11 mouse cellular contexts compared by ENCODE assay signal in genomic region chr13:47764802-47765597, GRCm38 (mm10).
DNase-seq lines count a peak whose midpoint lies in the region.
"Had no signal": no experiment of that assay in that cellular context is flagged by ENCODE, and none has a peak within 500 bp of the region (broad histone marks: within the 10 kb centered on the region; RNA-seq: fewer than 3 reads in every experiment).

No protein-coding gene starts in this region.

- peak; percentile 64 for DNase-seq in heart, adult 11 months
- DNase-seq in heart, postnatal 25 days (ENCODE audit: low spot score) = no peak
- peak; percentile 16 for DNase-seq in retina, postnatal 1 day
- DNase-seq in retina, embryonic 14.5 days (ENCODE audit: low spot score) = no peak
- peak; percentile 35 for DNase-seq in kidney, postnatal 10 days
- DNase-seq in adrenal gland, postnatal 4 days (ENCODE audit: low spot score in 2 of 2) = no peak
- DNase-seq in right cerebral cortex, postnatal 10 days (ENCODE audit: low spot score in 2 of 2) = no peak
- DNase-seq in left cerebral cortex, adult 11 months (ENCODE audit: low spot score) = no peak
- DNase-seq: B cell, adult 2 months; cerebellum, adult 2 months; thymus, postnatal 25 days had no signal

- intact Hi-C loops in heart, postnatal 25 days (cut with DNase I) = no loop called here

Comparison
In these comparisons a context has a peak if more than half of its experiments do, and no peak if none do; other contexts are left out.
1. DNase-seq: peak in heart, adult 11 months (single experiment), retina, postnatal 1 day (single experiment) and kidney, postnatal 10 days (single experiment); none in heart, postnatal 25 days (single experiment), retina, embryonic 14.5 days (single experiment), adrenal gland, postnatal 4 days (0 of 2), right cerebral cortex, postnatal 10 days (0 of 2) and left cerebral cortex, adult 11 months (single experiment).